Mouse (Mus musculus) layer of hippocampus, adult 11-12 months (tissue): ENCODE data around the gene Mbl2.
A peak's percentile ranks its signal among the peaks of the same experiment; 100 is the strongest.
"Not testable (repeated sequence)": the region's sequence is repeated elsewhere in the genome, so short reads cannot be mapped to it uniquely, and the experiment has no call there.

ENCODE experiments used
- DNase-seq: peaks from one replicate; pipeline ENCODE4 v3.0.0; 2022; ENCODE audit warnings: low spot score

Gene Mbl2

GRCm38 (mm10) chr19:30232691-30233090, at the start of gene Mbl2:
Gene Mbl2 (plus strand): TSS chr19:30232942.
- DNase-seq, result no peak

- DNase-seq, result no peak
Observed at GRCm38 (mm10) chr19:30185536-30185935, 47.2 kb upstream of the Mbl2 start.

DNA sequence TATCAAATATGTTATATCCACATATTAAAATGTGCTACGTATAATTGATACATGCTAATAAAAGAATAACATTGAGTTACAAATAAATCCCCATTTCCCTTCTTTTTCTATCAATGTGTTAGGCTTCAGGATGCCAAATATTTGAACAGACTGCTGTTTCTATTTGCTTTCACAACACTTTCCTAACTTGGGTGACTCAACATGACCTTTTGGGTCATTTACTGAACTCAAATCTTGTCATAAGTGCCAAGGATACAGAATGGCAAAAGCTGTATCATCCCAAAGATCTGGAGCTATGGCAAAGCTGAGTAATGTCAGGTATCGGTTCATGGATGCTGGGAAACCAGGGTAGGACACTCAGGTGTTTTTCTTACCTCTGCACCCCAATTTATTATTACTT, 45.5 kb upstream of the Mbl2 start:
- no peak for DNase-seq

- DNase-seq, result no peak
Observed at GRCm38 (mm10) chr19:30194999-30195398, 37.7 kb upstream of the Mbl2 start.

GRCm38 (mm10) chr19:30202177-30202576, 30.6 kb upstream of the Mbl2 start:
- no peak for DNase-seq

- DNase-seq, result peak; percentile 30
Observed at GRCm38 (mm10) chr19:30205159-30205816, 27.5 kb upstream of the Mbl2 start.

DNA sequence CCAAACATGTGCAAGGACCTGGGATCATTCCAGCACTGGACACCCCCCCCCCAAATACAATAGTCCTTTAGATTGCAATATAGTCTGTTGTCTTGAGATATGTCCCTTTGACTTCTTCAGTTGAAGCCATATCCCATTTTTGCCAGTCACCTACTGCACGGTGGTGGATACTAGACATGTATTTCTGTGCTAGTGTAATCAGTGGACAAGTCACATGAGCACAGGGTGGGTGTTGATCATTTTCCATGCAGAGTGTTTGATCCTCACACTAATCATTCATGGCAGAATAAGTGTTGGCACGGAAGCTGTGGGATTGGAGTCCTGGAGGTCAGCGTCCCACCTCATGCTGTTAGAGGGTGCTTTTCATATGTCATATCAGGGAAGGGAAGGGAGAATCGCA, 26.9 kb upstream of the Mbl2 start:
- DNase-seq, result no peak

- no peak for DNase-seq
Observed at GRCm38 (mm10) chr19:30206981-30207380, 25.8 kb upstream of the Mbl2 start.

GRCm38 (mm10) chr19:30209006-30209405, 23.7 kb upstream of the Mbl2 start:
- not testable (repeated sequence) for DNase-seq

DNA sequence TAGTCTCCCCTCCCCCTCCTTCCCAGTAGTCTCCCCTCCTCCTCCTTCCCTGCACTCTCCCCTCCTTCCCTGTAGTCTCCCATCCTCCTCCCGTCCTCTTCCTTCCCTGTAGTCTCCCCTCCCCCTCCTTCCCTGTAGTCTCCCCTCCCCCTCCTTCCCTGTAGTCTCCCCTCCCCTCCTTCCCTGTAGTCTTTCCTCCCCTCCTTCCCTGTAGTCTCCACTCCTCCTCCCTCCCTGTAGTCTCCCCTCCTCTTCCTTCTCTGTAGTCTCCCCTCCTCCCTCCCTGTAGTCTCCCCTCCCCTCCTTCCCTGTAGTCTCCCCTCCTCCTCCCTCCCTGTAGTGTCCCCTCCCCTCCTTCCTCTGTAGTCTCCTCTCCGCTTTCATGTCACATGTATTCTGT, 18.7 kb upstream of the Mbl2 start:
- no peak for DNase-seq

DNA sequence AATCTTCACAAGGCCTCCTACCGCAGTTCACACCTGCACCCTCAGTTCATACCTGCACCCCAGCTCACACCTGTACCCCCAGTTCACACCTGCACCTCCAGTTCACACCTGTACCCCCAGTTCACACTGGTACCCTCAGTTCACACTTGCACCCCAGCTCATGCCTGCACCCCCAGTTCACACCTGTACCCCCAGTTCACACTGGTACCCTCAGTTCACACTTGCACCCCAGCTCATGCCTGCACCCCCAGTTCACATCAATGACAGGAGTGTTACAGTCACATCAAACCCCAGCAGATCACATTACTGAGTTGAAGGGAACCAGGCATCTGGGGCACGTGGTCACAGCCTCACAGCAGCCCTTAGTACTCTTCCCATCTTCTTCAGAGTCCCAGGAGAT, 17.0 kb upstream of the Mbl2 start:
- not testable (repeated sequence) for DNase-seq

DNA sequence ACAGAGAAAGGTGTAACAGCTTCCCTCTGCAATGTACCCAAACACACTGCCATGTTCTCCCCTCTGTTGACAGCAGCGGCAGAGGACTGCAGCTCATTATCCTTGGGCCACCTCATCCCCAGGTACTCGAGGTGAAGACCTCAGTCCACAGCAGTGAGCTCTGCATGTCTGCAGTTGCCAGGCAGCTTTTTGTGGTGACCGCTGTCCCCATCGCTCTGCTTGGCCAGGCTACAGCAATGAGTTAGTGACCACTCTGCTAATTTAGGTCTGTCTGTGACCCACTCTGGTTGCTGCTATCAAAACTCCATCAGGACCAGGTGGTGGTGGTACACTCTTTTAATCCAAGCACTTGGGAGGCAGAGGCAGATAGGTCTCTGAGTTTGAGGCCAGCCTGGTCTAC, 16.6 kb upstream of the Mbl2 start:
- DNase-seq, result no peak

- peak; percentile 64 for DNase-seq
Observed at GRCm38 (mm10) chr19:30217335-30217734, 15.4 kb upstream of the Mbl2 start.

- DNase-seq, result not testable (repeated sequence)
Observed at GRCm38 (mm10) chr19:30222593-30222992, 10.1 kb upstream of the Mbl2 start.

DNA sequence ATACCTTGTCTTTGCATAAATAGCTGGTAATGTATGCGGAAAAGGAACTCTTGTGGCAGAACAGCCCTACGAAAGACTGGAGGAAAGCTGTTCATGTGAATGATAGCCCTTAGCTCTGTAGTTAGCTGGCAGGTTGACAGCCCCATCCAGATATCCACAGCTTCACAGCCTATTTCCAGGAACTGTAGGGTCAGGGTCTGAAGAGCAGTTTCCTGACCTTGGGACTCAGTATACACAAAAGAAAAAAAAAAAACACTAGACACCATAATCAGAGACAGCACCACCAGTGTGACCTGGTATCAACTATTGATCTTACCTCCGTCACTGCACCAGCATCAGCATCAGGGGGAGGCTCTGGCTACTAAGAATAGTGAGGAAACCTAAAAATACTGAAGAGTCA, 3.3 kb upstream of the Mbl2 start:
- DNase-seq, result no peak

- DNase-seq, result no peak
Observed at GRCm38 (mm10) chr19:30234416-30234815, 1.7 kb downstream of the Mbl2 start.

GRCm38 (mm10) chr19:30247359-30247758, 14.6 kb downstream of the Mbl2 start:
- no peak for DNase-seq

DNA sequence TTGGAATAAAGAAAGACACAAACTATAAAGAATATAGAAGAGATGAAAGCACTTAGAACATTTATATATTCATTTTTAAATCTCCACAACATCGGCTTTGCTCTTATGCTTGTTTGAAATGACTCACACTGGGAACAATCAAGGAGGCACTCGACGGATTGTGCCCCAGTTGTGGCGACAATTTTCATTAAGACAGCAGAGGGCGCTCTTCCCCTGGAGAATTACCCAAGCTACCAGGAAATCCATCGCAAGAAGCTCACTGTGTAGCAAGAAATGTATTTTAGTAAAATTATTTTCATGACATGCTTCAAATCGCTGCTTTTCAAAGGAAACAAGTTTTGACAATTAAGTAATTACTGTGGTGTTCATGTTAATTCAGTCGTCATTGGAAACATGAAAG, 16.1 kb downstream of the Mbl2 start:
- DNase-seq, result peak; percentile 71

DNA sequence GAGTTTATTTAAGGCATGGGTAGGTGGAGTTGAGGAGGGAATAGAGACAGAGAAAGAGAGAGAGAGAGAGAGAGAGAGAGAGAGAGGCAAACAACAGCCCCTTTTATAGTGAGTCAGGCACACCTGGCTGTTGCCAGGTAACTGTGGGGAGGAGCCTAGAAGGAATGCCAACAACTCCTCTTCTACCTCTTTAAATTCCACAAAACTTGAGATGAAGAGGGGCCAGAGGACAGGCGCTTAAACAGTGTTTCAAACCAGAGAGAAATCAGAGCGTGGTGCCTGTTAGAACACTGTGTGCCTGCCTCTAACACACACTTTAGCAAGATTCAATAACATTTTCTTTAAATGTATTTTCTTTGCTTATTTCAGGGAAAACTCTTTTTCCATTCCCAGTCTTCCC, 19.5 kb downstream of the Mbl2 start:
- no peak for DNase-seq

- DNase-seq, result no peak
Observed at GRCm38 (mm10) chr19:30256339-30256738, 23.6 kb downstream of the Mbl2 start.

GRCm38 (mm10) chr19:30281125-30281524, 48.4 kb downstream of the Mbl2 start:
- DNase-seq, result no peak

GRCm38 (mm10) chr19:30287899-30288490, 55.3 kb downstream of the Mbl2 start:
- DNase-seq, result no peak
